Mouse (Mus musculus) MEL (cell line): ENCODE data around the gene Gdi2. TPM values are rescaled to one million over a fixed set of nuclear protein-coding genes. Genes with fewer than 3 reads are reported as not detected.

Experiments used
- DNase-seq: peaks from one replicate; pipeline ENCODE4 v3.0.0; 2011; ENCODE audit warnings: low read depth, low spot score
- H3K27ac ChIP-seq: 2 replicates; pipeline ENCODE4 v1.5.1; 2012; ENCODE audit warnings: low read depth, mild to moderate bottlenecking, control low read depth, low read length, moderate library complexity; ENCODE audit not compliant: control insufficient read depth
- H3K27me3 ChIP-seq, 2 experiments: fragments of 150-350 bp in 1 of 2; sonication (generic) in 1 of 2; 2 replicates each; pipeline ENCODE4 v1.6.1; 2012; ENCODE audit warnings: low read length in 2 of 2, mild to moderate bottlenecking in 2 of 2, improper control_type of control experiment in 1 of 2, moderate library complexity in 1 of 2; ENCODE audit not compliant: insufficient read depth in 2 of 2, control insufficient read depth in 1 of 2
- H3K36me3 ChIP-seq, 2 experiments: 2 replicates each; pipeline ENCODE4 v1.6.1; 2012 to 2014; ENCODE audit warnings: low read length in 2 of 2, improper control_type of control experiment in 1 of 2, inconsistent platforms in 1 of 2, mild to moderate bottlenecking in 1 of 2; ENCODE audit not compliant: insufficient read depth in 2 of 2, control insufficient read depth in 1 of 2
- H3K4me1 ChIP-seq, 2 experiments: fragments of 150-350 bp in 1 of 2; sonication (generic) in 1 of 2; 2 replicates each; pipeline ENCODE4 v1.6.1; 2012; ENCODE audit warnings: low read length in 2 of 2, improper control_type of control experiment in 1 of 2, mild to moderate bottlenecking in 1 of 2; ENCODE audit not compliant: insufficient read depth in 2 of 2, control insufficient read depth in 1 of 2
- H3K4me3 ChIP-seq, 2 experiments: fragments of 150-350 bp in 1 of 2; sonication (generic) in 1 of 2; 2 replicates each; pipeline ENCODE4 v1.5.1; 2012; ENCODE audit warnings: low read depth in 2 of 2, low read length in 2 of 2, mild to moderate bottlenecking in 2 of 2, moderate library complexity in 2 of 2, control low read depth in 1 of 2, improper control_type of control experiment in 1 of 2; ENCODE audit not compliant: control insufficient read depth in 1 of 2, insufficient read depth in 1 of 2
- H3K79me2 ChIP-seq: 2 replicates; pipeline ENCODE4 v1.6.1; 2012; ENCODE audit warnings: mild to moderate bottlenecking, low read length, moderate library complexity; ENCODE audit not compliant: control insufficient read depth, poor library complexity, insufficient read depth
- H3K9ac ChIP-seq: 2 replicates; pipeline ENCODE4 v1.6.1; 2012; ENCODE audit warnings: low read depth, mild to moderate bottlenecking, control low read depth, low read length, moderate library complexity; ENCODE audit not compliant: control insufficient read depth, poor library complexity, severe bottlenecking
- H3K9me3 ChIP-seq: fragments of 150-350 bp; sonication (generic); replicated peaks from 2 replicates; pipeline ENCODE4 v1.6.1; 2012; ENCODE audit warnings: mild to moderate bottlenecking, low read length, improper control_type of control experiment, moderate library complexity; ENCODE audit not compliant: insufficient read depth
- CHD2 ChIP-seq: IDR thresholded peaks from 2 replicates; pipeline ENCODE4 v1.6.1; 2011; ENCODE audit warnings: low read length, improper control_type of control experiment
- CTCF ChIP-seq, 3 experiments: IDR thresholded peaks in 2 of 3; conservative IDR thresholded peaks in 1 of 3; 2 replicates each; pipeline ENCODE4 v1.5.1; 2011 to 2012; ENCODE audit warnings: low read length in 3 of 3, low read depth in 2 of 3, mild to moderate bottlenecking in 2 of 3, improper control_type of control experiment in 1 of 3, inconsistent platforms in 1 of 3, mixed read lengths in 1 of 3, moderate library complexity in 1 of 3; ENCODE audit not compliant: control insufficient read depth in 1 of 3, insufficient read depth in 1 of 3, poor library complexity in 1 of 3, severe bottlenecking in 1 of 3
- E2F4 ChIP-seq: IDR thresholded peaks from 2 replicates; pipeline ENCODE4 v1.6.1; 2011; ENCODE audit warnings: low read depth, low read length, improper control_type of control experiment, borderline replicate concordance
- ETS1 ChIP-seq: IDR thresholded peaks from 2 replicates; pipeline ENCODE4 v1.6.1; 2012; ENCODE audit warnings: low read depth, mild to moderate bottlenecking, inconsistent platforms, low read length, improper control_type of control experiment, moderate library complexity
- MEF2A ChIP-seq: IDR thresholded peaks from 2 replicates; pipeline ENCODE4 v1.6.1; 2014; ENCODE audit warnings: low read depth, mild to moderate bottlenecking, inconsistent platforms, low read length, improper control_type of control experiment; ENCODE audit not compliant: poor library complexity, insufficient replicate concordance, severe bottlenecking; ENCODE audit errors: extremely low read depth
- MXI1 ChIP-seq: IDR thresholded peaks from 2 replicates; pipeline ENCODE4 v1.6.1; 2011; ENCODE audit warnings: mild to moderate bottlenecking, low read depth, low read length, improper control_type of control experiment
- MYB ChIP-seq: IDR thresholded peaks from 2 replicates; pipeline ENCODE4 v1.6.1; 2011; ENCODE audit warnings: mild to moderate bottlenecking, low read depth, low read length, improper control_type of control experiment
- RAD21 ChIP-seq: IDR thresholded peaks from 2 replicates; pipeline ENCODE4 v1.6.1; 2011; ENCODE audit warnings: mild to moderate bottlenecking, low read depth, low read length, improper control_type of control experiment
- RCOR1 ChIP-seq: IDR thresholded peaks from 2 replicates; pipeline ENCODE4 v1.6.1; 2012; ENCODE audit warnings: low read depth, mild to moderate bottlenecking, inconsistent platforms, low read length, improper control_type of control experiment
- SMC3 ChIP-seq: IDR thresholded peaks from 2 replicates; pipeline ENCODE4 v1.6.1; 2011; ENCODE audit warnings: low read depth, low read length, improper control_type of control experiment
- TAL1 ChIP-seq: IDR thresholded peaks from 2 replicates; pipeline ENCODE4 v1.6.1; 2012; ENCODE audit warnings: mild to moderate bottlenecking, inconsistent platforms, low read length, moderate library complexity, mixed read lengths
- TCF12 ChIP-seq: IDR thresholded peaks from 2 replicates; pipeline ENCODE4 v1.6.1; 2014; ENCODE audit warnings: low read depth, mild to moderate bottlenecking, inconsistent platforms, low read length, improper control_type of control experiment, moderate library complexity
- UBTF ChIP-seq: IDR thresholded peaks from 2 replicates; pipeline ENCODE4 v1.6.1; 2012; ENCODE audit warnings: low read depth, mild to moderate bottlenecking, inconsistent platforms, low read length, improper control_type of control experiment, moderate library complexity, borderline replicate concordance; ENCODE audit not compliant: insufficient read depth
- USF1 ChIP-seq: IDR thresholded peaks from 2 replicates; pipeline ENCODE4 v1.6.1; 2014; ENCODE audit warnings: low read depth, mild to moderate bottlenecking, inconsistent platforms, low read length, improper control_type of control experiment, moderate library complexity
- ZC3H11A ChIP-seq: IDR thresholded peaks from 2 replicates; pipeline ENCODE4 v1.6.1; 2012; ENCODE audit warnings: low read depth, mild to moderate bottlenecking, inconsistent platforms, low read length, improper control_type of control experiment
- ZMIZ1 ChIP-seq: IDR thresholded peaks from 2 replicates; pipeline ENCODE4 v1.6.1; 2012; ENCODE audit warnings: low read depth, mild to moderate bottlenecking, inconsistent platforms, low read length, improper control_type of control experiment, moderate library complexity
- polyA plus RNA-seq, 2 experiments: library from polyadenylated mRNA; stranded (reverse) in 1 of 2; unstranded in 1 of 2; fragments of >175 nt in 1 of 2; fragments of >200 nt in 1 of 2; gene quantifications; 2 replicates each; pipeline versions ENCODE4 v1.2.1 to v1.2.4; 2012; ENCODE audit warnings: low replicate concordance in 2 of 2, low read depth in 1 of 2; ENCODE audit not compliant: insufficient read length in 2 of 2, insufficient read depth in 1 of 2, missing spikeins in 1 of 2
- total RNA-seq: library from RNA; depleted of rRNA; stranded (reverse); fragments of 300-350 nt; gene quantifications from 2 replicates; pipeline ENCODE4 v1.2.3, GENCODE M21; 2012

The Gdi2 gene
- total and polyA plus RNA-seq, 3 experiments: 244 to 470 (median 305) TPM

DNA sequence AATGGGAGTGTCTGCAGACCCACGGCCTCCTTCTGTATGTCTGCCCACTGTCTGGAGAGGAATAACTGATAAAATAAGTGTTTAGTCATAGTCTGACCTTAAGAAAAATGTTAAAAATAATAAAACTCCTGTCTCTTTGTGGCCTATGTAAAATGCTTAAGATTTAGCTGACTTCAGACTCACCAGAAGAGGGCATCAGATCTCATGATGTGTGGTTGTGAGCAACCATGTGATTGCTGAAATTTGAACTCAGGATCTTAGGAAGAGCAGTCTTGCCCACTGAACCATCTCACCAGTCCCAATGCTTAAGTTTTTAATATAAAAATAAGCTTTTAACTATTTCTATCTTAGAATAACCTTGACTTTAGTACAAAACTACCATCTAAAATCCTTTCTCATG is 25.3 kb downstream of the Gdi2 start:
- peak; percentile 54 for DNase-seq
- Histone ChIP-seq H3K27ac (no peak overlapping the region), H3K27me3 (no peaks in the 10 kb centered on the region), H3K36me3 (peaks cover 0 to 61% of the 10 kb centered on the region in 2 experiments; a peak in 3 of 4 replicates)
- TF ChIP-seq E2F4 (no peak), CTCF (IDR thresholded peaks at IDR 0.05 in 2 of 3, conservative IDR thresholded peaks at IDR 0.05 in 1 of 3; ENCODE audit: control insufficient read depth in 1 of 3, insufficient read depth in 1 of 3, low read depth in 2 of 3, low read length in 3 of 3, poor library complexity in 1 of 3, severe bottlenecking in 1 of 3) (peak in 1 of 3 experiments; percentile 35; a peak in 2 of 6 replicates), ZC3H11A (peak; percentile 6; the same call in 1 of the 2 replicates), USF1 (0 out of 2 replicates have a peak, but pooled peaks have one; percentile 30), SMC3 (peak; percentile 26; the same call in 1 of the 2 replicates)
- TF ChIP-seq, all 39 proteins: peak for 4
- Histone ChIP-seq H3K4me3 (no peak overlapping the region), H3K9ac (no peak overlapping the region), H3K79me2 (no peaks in the 10 kb centered on the region), H3K9me3 (no peaks in the 10 kb centered on the region), H3K4me1 (no peaks in the 10 kb centered on the region)

DNA sequence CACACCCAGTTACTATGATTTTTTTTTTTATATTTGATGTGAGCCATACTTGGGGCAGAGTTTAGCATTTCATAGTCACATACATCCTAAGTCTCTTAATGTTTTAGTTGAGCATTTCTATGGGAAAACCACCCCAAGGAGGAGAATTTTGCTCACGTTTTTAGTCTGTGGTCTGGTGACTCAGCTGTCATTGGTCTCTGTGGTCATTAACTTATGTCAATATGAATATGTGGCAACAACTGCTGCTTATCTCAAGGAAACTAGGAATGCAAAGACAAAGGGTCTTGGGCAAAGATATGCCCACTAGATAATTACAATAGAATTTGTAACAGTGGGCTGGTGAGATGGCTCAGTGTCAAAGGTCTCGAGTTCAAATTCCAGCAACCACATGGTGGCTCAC is 26.1 kb downstream of the Gdi2 start:
- H3K36me3 ChIP-seq: peaks cover 0 to 63% of the 10 kb centered on the region in 2 experiments; a peak in 2 of 4 replicates
- TF ChIP-seq ETS1 (no peak), RCOR1 (no peak), TAL1 (no peak), CHD2 (no peak), RAD21 (no peak), UBTF (no peak), MXI1 (no peak), ZMIZ1 (no peak), TCF12 (no peak), MYB (no peak)
- no peaks in the 10 kb centered on the region for H3K79me2 ChIP-seq
- H3K9me3 ChIP-seq: no peaks in the 10 kb centered on the region
- no peaks in the 10 kb centered on the region for H3K27me3 ChIP-seq
- DNase-seq: no peak
- H3K9ac ChIP-seq: no peak overlapping the region
- H3K27ac ChIP-seq: no peak overlapping the region
- H3K4me3 ChIP-seq: no peak overlapping the region
- no peaks in the 10 kb centered on the region for H3K4me1 ChIP-seq

DNA sequence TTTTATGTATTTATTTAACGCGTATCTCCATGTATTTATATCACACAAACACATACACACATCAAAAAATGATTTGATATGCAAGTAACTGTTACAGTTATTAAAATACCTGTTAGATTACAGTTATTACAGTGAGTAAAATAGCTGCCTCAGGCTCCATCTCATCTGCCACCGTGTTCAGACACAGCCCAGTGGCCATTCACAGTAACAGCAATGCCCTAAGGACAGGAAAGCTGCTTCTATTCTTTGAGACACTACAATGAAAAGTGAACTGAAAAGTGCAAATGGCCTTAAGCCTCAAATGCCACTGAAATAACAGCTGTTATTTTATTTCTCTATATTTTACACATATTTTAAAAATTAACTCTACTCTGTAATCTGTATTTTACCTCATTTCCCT is 52.9 kb downstream of the Gdi2 start:
- H3K9me3 ChIP-seq: no peaks in the 10 kb centered on the region
- DNase-seq: peak; percentile 29
- H3K4me1 ChIP-seq: no peaks in the 10 kb centered on the region
- H3K79me2 ChIP-seq: no peaks in the 10 kb centered on the region
- H3K9ac ChIP-seq: no peak overlapping the region
- H3K36me3 ChIP-seq: peaks cover 0 to 48% of the 10 kb centered on the region in 2 experiments
- H3K4me3 ChIP-seq: no peak overlapping the region
- H3K27me3 ChIP-seq: no peaks in the 10 kb centered on the region
- TF ChIP-seq CTCF (IDR thresholded peaks at IDR 0.05 in 2 of 3, conservative IDR thresholded peaks at IDR 0.05 in 1 of 3; ENCODE audit: control insufficient read depth in 1 of 3, insufficient read depth in 1 of 3, low read depth in 2 of 3, low read length in 3 of 3, poor library complexity in 1 of 3, severe bottlenecking in 1 of 3) (peak in 2 of 3 experiments; percentile 20 to 28; a peak in 3 of 6 replicates), MEF2A (no peak), SMC3 (peak; percentile 39)
- H3K27ac ChIP-seq: no peak overlapping the region
